Mouse (Mus musculus) lung, postnatal 25 days (tissue): ENCODE measurements around the gene Synpo2.
"Not testable (repeated sequence)": the region's sequence is repeated elsewhere in the genome, so short reads cannot be mapped to it uniquely, and the experiment has no call there.

ENCODE experiments used
- DNase-seq: peaks from one replicate; pipeline ENCODE4 v3.0.0; 2022; ENCODE audit warnings: low spot score

The Synpo2 gene

GRCm38 (mm10) chr3:123130314-123131150, 105.4 kb downstream of the Synpo2 start:
- DNase-seq, result no peak

DNA sequence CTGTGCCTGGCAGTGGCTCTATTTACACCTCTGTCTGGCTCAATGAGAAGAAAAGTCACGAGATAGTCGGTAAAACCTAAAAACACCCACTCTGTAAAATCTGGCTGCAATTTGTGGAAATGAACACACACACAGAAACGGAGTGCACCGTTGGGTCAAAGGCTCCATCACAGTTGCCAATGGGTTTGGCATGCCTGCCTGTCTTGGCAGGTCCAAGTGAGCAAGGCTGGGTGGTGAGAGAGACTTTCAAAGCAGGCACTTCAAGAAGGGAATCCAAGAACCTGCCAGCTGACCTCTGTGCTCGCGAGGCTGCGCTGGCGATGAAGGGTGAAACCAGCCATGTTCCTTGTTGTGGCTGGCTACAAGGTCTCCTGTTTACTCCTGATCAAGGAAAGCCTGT, 107.2 kb downstream of the Synpo2 start:
- DNase-seq, result peak; percentile 44

- DNase-seq, result no peak
Measured at GRCm38 (mm10) chr3:123128091-123128490, 107.9 kb downstream of the Synpo2 start.

- not testable (repeated sequence) for DNase-seq
Measured at GRCm38 (mm10) chr3:123126741-123127140, 109.2 kb downstream of the Synpo2 start.

DNA sequence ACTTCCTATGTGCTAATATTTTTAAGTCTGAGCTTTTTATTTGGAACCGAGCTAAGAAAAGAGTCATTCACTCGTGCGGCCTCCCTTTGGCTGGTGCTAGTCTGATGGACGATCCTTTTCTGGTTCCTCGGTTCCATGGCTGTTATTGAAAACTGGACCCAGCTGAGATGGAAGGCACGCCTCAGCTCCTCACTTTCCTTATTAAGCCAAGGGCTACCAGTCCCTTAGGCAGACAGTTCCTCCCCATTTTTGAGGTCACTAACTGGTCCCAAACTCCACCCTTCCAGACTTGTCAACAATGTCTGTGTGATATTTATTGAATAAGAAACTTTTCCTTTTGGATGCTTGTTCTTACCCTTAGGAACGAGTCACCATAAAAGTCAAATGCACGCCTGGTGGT, 112.1 kb downstream of the Synpo2 start:
- no peak for DNase-seq

- DNase-seq, result no peak
Measured at GRCm38 (mm10) chr3:123122151-123123030, 113.6 kb downstream of the Synpo2 start.

GRCm38 (mm10) chr3:123116903-123117302, 119.0 kb downstream of the Synpo2 start:
- no peak for DNase-seq

- DNase-seq, result no peak
Measured at GRCm38 (mm10) chr3:123115770-123116527, 120.0 kb downstream of the Synpo2 start.

GRCm38 (mm10) chr3:123114001-123114635, 121.8 kb downstream of the Synpo2 start:
- no peak for DNase-seq

- no peak for DNase-seq
Measured at GRCm38 (mm10) chr3:123112781-123113180, 123.2 kb downstream of the Synpo2 start.

DNA sequence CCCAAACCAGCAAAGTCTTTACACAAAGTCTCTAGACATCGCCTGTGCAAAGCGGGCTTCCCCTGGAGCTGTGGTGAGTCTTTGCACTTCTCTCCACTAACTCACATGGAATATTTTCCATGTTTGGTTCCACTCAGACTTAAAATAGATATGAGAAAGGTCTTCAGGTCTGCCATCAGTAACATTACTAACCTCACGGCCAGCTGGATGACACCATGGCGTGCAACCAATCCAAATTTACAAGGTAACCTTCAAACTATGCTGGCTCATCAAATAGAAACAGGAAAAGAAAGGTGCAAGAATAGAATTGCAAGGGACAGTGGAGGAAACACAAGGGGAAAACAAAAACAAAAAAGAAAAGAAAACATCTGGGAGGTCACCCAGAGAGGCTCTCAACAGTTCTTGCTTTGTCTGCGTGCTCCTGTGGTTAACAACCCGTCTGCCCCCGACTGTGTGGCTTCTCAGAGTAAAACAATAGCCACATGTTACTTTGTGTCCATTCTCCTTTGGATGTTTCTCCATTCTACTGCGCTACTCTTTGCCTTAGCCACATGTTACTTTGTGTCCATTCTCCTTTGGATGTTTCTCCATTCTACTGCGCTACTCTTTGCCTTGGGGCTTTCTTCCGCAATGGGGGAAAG, 124.8 kb downstream of the Synpo2 start:
- DNase-seq, result no peak

- DNase-seq, result no peak
Measured at GRCm38 (mm10) chr3:123107830-123108549, 128.0 kb downstream of the Synpo2 start.

DNA sequence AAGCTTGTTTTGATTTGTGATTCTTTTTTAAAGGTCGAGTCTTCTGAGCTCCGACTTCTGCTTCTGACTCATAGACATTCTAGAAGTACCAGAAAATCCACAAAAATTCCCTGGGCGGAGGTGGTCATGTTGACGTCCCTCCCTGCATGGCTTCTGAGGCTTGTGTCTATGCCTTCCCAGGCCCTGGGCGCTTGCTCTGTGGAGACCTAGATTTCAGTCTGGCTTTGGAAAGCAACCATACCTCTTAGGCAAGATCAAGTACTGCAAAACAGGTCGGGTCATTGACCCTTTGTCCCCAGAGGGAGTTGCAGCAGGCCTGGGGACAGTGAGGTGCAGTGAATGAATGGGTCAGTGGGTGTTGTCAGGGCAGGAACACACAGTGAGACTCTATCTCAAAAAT, 131.6 kb downstream of the Synpo2 start:
- no peak for DNase-seq

- DNase-seq, result peak; percentile 79
Measured at GRCm38 (mm10) chr3:123103151-123103860, 132.6 kb downstream of the Synpo2 start.

DNA sequence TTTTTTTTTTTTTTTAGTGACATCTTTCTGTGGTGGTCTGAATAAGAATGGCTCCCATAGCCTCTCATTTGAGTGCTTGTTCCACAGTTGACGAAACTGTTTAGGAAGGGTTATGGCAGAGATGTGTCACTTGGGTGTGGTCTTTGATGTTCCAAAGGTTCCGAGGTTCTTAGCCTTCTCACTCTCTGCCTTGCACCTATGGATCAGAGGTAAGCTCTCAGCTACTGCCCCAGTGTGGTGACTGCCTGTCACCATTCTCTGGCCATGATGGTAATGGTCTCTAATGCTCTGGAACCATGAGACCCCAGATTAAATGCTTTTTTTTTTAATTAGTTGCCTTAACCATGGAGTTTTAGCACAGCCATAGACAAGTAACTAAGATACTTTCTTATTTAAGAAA, 134.2 kb downstream of the Synpo2 start:
- no peak for DNase-seq

DNA sequence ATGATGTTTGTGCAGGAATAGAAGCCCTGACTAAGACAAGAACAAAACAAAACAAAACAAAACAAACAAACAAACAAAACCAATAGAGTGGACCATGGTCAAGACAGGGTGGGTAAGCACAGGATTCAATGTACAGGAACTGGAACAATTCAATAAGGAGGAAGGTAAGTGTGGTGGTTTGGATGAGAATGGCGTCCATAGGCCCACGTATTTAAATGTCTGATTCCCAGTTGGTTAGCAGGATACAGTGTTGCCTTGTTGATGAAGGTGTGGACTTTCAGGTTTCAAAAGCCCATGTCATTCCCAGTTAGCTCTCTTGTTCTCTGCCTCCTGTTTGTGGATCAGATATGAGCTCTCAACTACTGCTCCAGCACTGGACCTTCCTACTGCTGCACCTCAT, 140.8 kb downstream of the Synpo2 start:
- no peak for DNase-seq

DNA sequence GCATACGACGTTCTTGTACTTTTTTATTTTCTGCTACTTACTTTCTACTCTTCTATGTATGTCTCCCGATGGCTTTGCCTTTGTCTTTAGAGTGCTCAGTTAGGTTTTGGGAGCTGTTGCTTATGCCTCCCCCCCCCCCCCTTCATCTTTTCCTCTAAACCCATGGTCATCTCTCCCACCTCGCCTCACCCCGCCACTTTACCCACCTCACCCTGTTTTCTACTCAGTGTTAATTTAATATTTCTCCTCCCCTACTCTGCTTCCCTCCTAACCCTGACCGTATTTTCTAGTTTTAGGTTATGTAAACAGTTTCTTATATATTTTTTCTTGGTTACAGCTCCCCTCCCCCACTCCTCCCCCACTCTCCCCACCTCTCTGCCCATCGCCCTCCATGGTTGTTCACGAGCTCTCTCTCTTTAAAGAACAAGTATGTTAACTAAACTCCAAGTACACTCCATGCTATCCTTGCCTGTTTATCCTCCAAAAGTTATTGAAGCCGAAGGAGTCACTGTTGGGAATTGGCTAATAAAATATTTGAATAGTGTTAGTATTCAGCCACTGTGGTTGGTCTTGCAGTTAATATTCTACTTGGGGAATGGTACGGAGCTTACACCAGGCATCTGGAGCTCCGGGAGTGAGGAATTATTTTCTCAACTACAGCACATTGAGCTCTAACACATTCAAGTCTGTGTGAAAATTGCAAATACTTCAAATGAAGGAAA, 142.1 kb downstream of the Synpo2 start:
- no peak for DNase-seq

DNA sequence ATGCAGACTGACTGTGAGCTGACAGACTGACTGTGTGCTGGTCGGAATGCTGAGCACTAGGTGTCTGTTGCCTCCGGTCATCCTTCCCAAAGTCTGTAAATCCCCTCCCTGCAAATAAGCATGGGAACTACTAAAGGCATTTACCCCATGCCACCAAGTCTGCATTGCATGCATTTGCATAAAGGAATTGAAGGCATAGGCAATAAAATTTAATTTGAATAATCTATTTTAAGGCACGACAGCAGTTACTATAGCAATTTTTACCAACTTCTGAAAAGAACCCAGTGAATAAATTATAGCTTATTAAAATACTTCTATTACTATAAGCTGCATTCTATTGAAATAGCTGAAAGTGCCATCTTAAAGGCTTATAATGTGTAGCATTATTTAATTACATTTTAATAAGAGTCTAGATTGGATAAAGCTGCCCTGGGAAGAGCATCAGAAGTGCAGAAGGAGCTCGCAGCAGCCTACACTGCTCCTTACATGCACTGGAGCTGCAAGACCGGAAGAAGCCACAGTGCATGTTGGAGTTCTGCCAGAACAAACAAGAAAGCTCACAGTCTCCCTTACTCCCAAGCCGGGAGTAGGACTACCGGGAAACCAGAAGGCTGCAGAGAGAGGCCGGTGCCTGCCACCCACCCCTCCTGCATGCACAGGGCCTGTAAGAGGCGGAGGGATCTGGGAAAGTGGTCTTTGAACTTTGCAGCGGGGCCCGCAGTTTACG, 142.9 kb downstream of the Synpo2 start:
- no peak for DNase-seq

- DNase-seq, result peak; percentile 82
Measured at GRCm38 (mm10) chr3:123092442-123092841, 143.5 kb downstream of the Synpo2 start.
